Mouse (Mus musculus) limb, embryonic 15.5 days (tissue): Measurements from ENCODE around the gene Caprin1. TPM values are rescaled to one million over a fixed set of nuclear protein-coding genes. Genes with fewer than 3 reads are reported as not detected.

Source experiments
- ATAC-seq: fragments of 200-750 bp; cut with Nextera tagmentation; 2 replicates; pipeline ENCODE4 v1.8.0; 2017; ENCODE audit warnings: low read depth, moderate TSS enrichment; ENCODE audit not compliant: insufficient number of reproducible peaks, low FRiP score, low TSS enrichment
- H3K27ac ChIP-seq: fragments of 300-500 bp; sonication (generic); 2 replicates; pipeline ENCODE4 v1.5.1; 2015; ENCODE audit warnings: moderate library complexity, mild to moderate bottlenecking, inconsistent platforms
- H3K27me3 ChIP-seq: fragments of 300-500 bp; sonication (generic); 2 replicates; pipeline ENCODE4 v1.6.1; 2015; ENCODE audit warnings: inconsistent platforms
- H3K36me3 ChIP-seq: fragments of 300-500 bp; sonication (generic); 2 replicates; pipeline ENCODE4 v1.6.1; 2015; ENCODE audit warnings: inconsistent platforms
- H3K4me1 ChIP-seq: fragments of 300-500 bp; sonication (generic); 2 replicates; pipeline ENCODE4 v1.6.1; 2015; ENCODE audit warnings: inconsistent platforms
- H3K4me2 ChIP-seq: fragments of 300-500 bp; sonication (generic); 2 replicates; pipeline ENCODE4 v1.6.1; 2015; ENCODE audit warnings: mild to moderate bottlenecking, inconsistent platforms
- H3K4me3 ChIP-seq: fragments of 300-500 bp; sonication (generic); 2 replicates; pipeline ENCODE4 v1.5.1; 2015; ENCODE audit warnings: mild to moderate bottlenecking, inconsistent platforms
- H3K9ac ChIP-seq: fragments of 300-500 bp; sonication (generic); 2 replicates; pipeline ENCODE4 v1.6.1; 2015; ENCODE audit warnings: inconsistent platforms
- H3K9me3 ChIP-seq: fragments of 300-500 bp; sonication (generic); 2 replicates; pipeline ENCODE4 v1.6.1; 2016; ENCODE audit warnings: inconsistent platforms
- WGBS: fragments of 180-500 bp; shearing (Covaris S2); methylation state at CpG from one replicate; pipeline ENCODE4 v1.1.7; 2015; 5-methylcytosine and 5-hydroxymethylcytosine counted together
- polyA plus RNA-seq: library from polyadenylated mRNA; unstranded; fragments of >200 nt; fragmentation: Nextera tagmentation; extraction: Ambion mirVana; gene quantifications from 2 replicates; pipeline ENCODE4 v1.2.1, GENCODE M21; 2015

Caprin1 gene
- 231 and 235 TPM in 2 replicates for polyA plus RNA-seq

DNA sequence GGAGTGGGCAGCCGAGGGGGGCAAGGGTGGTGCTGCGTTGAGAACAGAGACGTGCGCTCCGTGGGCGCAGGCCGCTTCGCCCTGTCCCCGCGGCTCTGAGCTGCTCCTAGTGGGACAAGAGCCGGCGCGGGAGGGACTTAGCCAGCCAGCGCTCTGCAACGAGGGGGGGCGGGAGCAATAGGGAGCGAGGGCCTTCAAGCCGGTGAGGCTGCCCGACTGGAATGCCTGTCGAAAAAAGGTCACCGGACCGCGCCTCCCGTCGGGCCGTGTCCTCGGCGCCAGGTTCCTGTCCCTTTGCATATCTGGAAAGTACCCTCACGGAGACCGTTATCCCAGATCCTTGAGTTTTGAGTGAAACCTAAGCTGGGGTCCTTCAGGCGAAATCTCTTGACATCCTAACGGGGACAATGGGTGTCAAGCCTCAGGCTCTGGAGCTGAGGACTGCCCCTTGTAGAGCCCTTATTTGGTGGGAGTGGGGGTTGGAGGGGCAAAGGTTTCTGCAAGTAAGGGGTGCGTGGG, at the start of gene Caprin1:
Caprin1 (minus strand) TSS at position 159 of the 519 bp plus-strand sequence.
- no peaks in the 10 kb centered on the region for H3K9me3 ChIP-seq
- under 1% methylated on average over 31 of the region's 33 CpGs for WGBS
- H3K27me3 ChIP-seq, result no peaks in the 10 kb centered on the region
- peak; percentile 93 for ATAC-seq
- H3K4me3 ChIP-seq, result peak within 1 kb of the TSS; percentile 88
- peaks cover 16% of the 10 kb centered on the region for H3K4me1 ChIP-seq
- peaks cover 11% of the 10 kb centered on the region for H3K36me3 ChIP-seq
- H3K27ac ChIP-seq, result peak within 1 kb of the TSS; percentile 100
- peak within 1 kb of the TSS; percentile 97 for H3K9ac ChIP-seq
- peak within 1 kb of the TSS; percentile 67 for H3K4me2 ChIP-seq

- Histone ChIP-seq H3K27me3 (no peaks in the 10 kb centered on the region), H3K4me2 (no peak overlapping the region), H3K9ac (no peak overlapping the region), H3K4me1 (no peaks in the 10 kb centered on the region), H3K4me3 (no peak overlapping the region), H3K9me3 (no peaks in the 10 kb centered on the region), H3K27ac (no peak overlapping the region), H3K36me3 (no peaks in the 10 kb centered on the region)
- 79% methylated on average over 1 of the region's 1 CpGs for WGBS
- ATAC-seq, result no peak
Measured at GRCm38 (mm10) chr2:103846875-103847274, 49.4 kb upstream of the Caprin1 start.

GRCm38 (mm10) chr2:103846271-103846670, 48.8 kb upstream of the Caprin1 start:
- ATAC-seq, result no peak

GRCm38 (mm10) chr2:103844016-103844415, 46.6 kb upstream of the Caprin1 start:
- Histone ChIP-seq H3K4me3 (no peak overlapping the region), H3K27me3 (no peaks in the 10 kb centered on the region), H3K4me1 (no peaks in the 10 kb centered on the region), H3K9ac (no peak overlapping the region), H3K27ac (no peak overlapping the region), H3K9me3 (no peaks in the 10 kb centered on the region), H3K36me3 (no peaks in the 10 kb centered on the region), H3K4me2 (no peak overlapping the region)
- no peak for ATAC-seq
- 95% methylated on average over 2 of the region's 2 CpGs for WGBS

More at GRCm38 (mm10) chr2:103846271-103846670, 48.8 kb upstream of the Caprin1 start:
- H3K27me3 ChIP-seq, result no peaks in the 10 kb centered on the region
- H3K9me3 ChIP-seq, result no peaks in the 10 kb centered on the region
- no peak overlapping the region for H3K4me3 ChIP-seq
- H3K36me3 ChIP-seq, result no peaks in the 10 kb centered on the region
- no peak overlapping the region for H3K9ac ChIP-seq
- 88% methylated on average over 4 of the region's 4 CpGs for WGBS
- H3K27ac ChIP-seq, result no peak overlapping the region
- H3K4me2 ChIP-seq, result no peak overlapping the region
- no peaks in the 10 kb centered on the region for H3K4me1 ChIP-seq

DNA sequence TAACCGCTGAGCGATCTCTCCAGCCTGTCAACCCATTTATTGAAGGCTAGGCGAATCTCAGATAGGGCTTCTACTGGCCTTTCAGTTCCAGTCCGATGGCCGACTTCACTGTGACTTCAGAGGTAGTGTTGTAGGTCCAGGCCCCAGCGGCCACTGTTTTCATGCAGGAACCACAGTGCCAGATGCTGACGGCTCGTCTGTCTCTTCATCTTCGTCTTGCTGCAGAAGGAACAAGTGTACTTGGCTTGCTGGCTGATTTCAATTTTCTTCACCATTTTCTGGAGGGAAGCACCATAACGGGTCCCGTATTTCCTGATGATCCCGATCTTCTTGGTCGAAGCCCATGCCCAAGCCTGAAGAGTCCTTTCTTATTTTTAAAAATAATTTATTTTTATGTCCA, 45.9 kb upstream of the Caprin1 start:
- no peaks in the 10 kb centered on the region for H3K4me1 ChIP-seq
- no peaks in the 10 kb centered on the region for H3K9me3 ChIP-seq
- no peak overlapping the region for H3K4me3 ChIP-seq
- no peak overlapping the region for H3K27ac ChIP-seq
- WGBS, result 94% methylated on average over 13 of the region's 13 CpGs
- H3K27me3 ChIP-seq, result no peaks in the 10 kb centered on the region
- H3K4me2 ChIP-seq, result no peak overlapping the region
- no peak for ATAC-seq
- H3K36me3 ChIP-seq, result no peaks in the 10 kb centered on the region
- H3K9ac ChIP-seq, result no peak overlapping the region

DNA sequence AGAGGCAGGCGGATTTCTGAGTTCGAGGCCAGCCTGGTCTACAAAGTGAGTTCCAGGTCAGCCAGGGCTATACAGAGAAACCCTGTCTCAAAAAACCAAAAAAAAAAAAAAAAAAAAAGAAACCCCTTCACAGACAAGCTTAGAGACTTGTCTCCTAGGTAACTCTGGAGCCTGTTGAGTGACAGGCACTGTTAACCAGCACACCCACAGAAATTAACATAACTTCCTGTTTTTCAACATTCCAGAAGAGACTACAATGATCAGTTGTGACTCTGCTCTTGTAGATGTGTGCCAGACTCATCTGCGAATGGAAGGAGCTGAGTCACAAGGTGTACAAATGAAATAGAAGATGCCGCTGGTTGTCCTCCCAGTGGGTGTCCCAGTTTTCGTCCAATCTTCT, 44.9 kb upstream of the Caprin1 start:
- H3K27ac ChIP-seq, result no peak overlapping the region
- H3K27me3 ChIP-seq, result no peaks in the 10 kb centered on the region
- H3K4me2 ChIP-seq, result no peak overlapping the region
- no peaks in the 10 kb centered on the region for H3K4me1 ChIP-seq
- H3K4me3 ChIP-seq, result no peak overlapping the region
- no peaks in the 10 kb centered on the region for H3K9me3 ChIP-seq
- H3K9ac ChIP-seq, result no peak overlapping the region
- no peak for ATAC-seq
- H3K36me3 ChIP-seq, result no peaks in the 10 kb centered on the region
- 78% methylated on average over 5 of the region's 5 CpGs for WGBS

GRCm38 (mm10) chr2:103838483-103838882, 41.0 kb upstream of the Caprin1 start:
- H3K27ac ChIP-seq, result no peak overlapping the region
- H3K4me2 ChIP-seq, result no peak overlapping the region
- ATAC-seq, result no peak
- no peaks in the 10 kb centered on the region for H3K27me3 ChIP-seq
- H3K4me3 ChIP-seq, result no peak overlapping the region
- no peaks in the 10 kb centered on the region for H3K36me3 ChIP-seq
- H3K4me1 ChIP-seq, result 0 out of 2 replicates have a peak, but pooled peaks cover 7% of the 10 kb centered on the region
- no peak overlapping the region for H3K9ac ChIP-seq
- WGBS, result 74% methylated on average over 3 of the region's 3 CpGs
- H3K9me3 ChIP-seq, result no peaks in the 10 kb centered on the region

- Histone ChIP-seq H3K36me3 (no peaks in the 10 kb centered on the region), H3K9me3 (no peaks in the 10 kb centered on the region), H3K4me2 (no peak overlapping the region), H3K9ac (no peak overlapping the region), H3K4me3 (no peak overlapping the region), H3K27me3 (no peaks in the 10 kb centered on the region), H3K27ac (no peak overlapping the region), H3K4me1 (0 out of 2 replicates have a peak, but pooled peaks cover 7% of the 10 kb centered on the region)
- no peak for ATAC-seq
- 85% methylated on average over 4 of the region's 4 CpGs for WGBS
Measured at GRCm38 (mm10) chr2:103837166-103837565, 39.7 kb upstream of the Caprin1 start.

DNA sequence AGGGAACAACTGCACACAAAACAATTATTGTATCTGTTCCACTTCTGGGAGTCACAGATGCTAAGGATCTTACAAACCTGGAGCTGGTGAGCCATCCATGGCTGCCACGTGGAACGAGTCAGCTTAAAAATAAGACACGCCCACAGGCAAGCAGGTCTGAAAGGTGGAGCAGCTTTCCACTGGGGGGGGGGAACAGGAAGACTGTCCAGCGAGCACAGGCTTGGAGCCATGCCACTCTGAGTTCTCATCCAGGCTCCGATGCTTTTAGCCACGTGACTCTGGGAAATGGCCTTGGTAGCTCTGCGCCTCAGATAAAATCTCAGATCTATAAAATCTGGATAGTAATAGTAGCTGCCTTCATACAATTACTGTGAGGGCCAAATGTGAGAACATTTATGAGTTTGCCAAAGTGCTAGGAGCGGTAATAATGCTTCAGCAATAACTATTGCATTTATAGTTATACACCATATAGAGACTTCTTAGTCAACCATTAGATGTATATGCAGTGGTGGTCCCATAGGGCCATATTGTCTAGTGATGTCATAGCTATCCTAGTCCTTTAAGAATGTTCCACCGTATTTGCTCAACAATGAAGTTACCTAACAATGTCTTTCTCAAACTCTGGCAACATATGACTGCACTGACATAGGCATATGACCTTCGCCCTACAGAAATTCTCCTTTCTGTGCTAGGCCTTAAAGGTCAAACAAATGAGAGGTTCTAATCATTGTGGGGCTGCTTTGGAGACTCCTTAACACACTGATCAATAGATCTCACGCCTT, 38.4 kb upstream of the Caprin1 start:
- H3K9ac ChIP-seq, result no peak overlapping the region
- 60% methylated on average over 11 of the region's 11 CpGs for WGBS

DNA sequence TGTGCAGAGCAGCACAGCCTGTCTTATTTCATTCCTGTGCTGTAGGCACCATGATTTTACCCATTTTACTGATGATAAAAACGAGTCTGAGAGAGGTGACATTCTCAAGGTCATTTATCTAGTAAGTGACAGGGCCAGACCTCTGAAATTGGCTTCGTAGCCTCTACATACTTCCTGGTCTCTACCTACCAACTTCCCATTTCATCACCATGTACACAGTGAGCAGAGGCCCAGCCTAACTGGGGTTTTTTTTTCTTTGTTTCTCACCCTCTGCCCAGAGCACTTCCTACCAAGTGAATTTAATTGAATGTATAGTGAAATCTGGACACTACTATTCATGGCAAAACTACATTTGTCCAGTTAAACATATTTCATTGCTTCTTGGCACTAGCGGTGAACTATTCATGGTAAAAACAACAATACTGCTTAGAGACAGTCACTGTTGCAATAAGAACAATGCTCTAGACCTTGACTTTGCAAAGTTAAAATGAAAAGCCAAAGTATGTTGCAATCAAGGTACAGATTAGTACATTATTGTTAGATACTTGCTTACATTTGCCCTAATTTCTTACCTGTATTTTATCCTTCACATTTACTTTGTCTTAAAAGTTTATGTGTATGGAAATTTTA, 36.5 kb upstream of the Caprin1 start:
- Histone ChIP-seq H3K27ac (no peak overlapping the region), H3K9ac (no peak overlapping the region), H3K36me3 (no peaks in the 10 kb centered on the region), H3K27me3 (no peaks in the 10 kb centered on the region), H3K9me3 (no peaks in the 10 kb centered on the region), H3K4me2 (no peak overlapping the region), H3K4me3 (no peak overlapping the region), H3K4me1 (0 out of 2 replicates have a peak, but pooled peaks cover 7% of the 10 kb centered on the region)
- no peak for ATAC-seq
- WGBS, result 69% methylated on average over 3 of the region's 3 CpGs

More for the DNA sequence above, 38.4 kb upstream of the Caprin1 start:
- Histone ChIP-seq H3K4me3 (no peak overlapping the region), H3K27me3 (no peaks in the 10 kb centered on the region), H3K27ac (no peak overlapping the region), H3K9me3 (no peaks in the 10 kb centered on the region), H3K4me1 (0 out of 2 replicates have a peak, but pooled peaks cover 7% of the 10 kb centered on the region), H3K4me2 (no peak overlapping the region), H3K36me3 (no peaks in the 10 kb centered on the region)
- ATAC-seq, result no peak

GRCm38 (mm10) chr2:103832899-103833298, 35.5 kb upstream of the Caprin1 start:
- Histone ChIP-seq H3K36me3 (no peaks in the 10 kb centered on the region), H3K4me1 (0 out of 2 replicates have a peak, but pooled peaks cover 7% of the 10 kb centered on the region), H3K9ac (no peak overlapping the region), H3K4me2 (no peak overlapping the region), H3K27me3 (no peaks in the 10 kb centered on the region), H3K9me3 (no peaks in the 10 kb centered on the region), H3K4me3 (no peak overlapping the region), H3K27ac (no peak overlapping the region)
- WGBS, result 63% methylated on average over 5 of the region's 5 CpGs
- ATAC-seq, result no peak

DNA sequence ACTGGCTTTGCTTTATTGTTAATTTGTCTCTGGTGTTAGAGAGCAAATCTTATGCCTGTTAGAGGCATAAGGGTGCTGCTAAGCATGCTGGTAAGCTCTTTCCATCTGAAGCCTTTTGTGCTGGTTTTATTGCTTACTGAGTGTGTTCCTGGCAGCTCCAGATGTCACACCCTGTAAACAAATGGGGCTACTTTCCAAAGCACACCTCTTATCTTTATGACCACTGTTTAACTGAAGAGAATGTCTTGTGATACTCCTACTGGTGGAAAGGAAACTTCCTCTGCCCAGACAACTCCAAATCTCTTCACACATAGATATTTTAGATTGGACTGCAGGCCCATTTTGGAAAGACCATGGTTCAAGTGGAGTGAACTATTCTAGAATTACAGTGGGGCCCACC, 31.5 kb upstream of the Caprin1 start:
- no peak for ATAC-seq
- H3K9me3 ChIP-seq, result no peaks in the 10 kb centered on the region
- no peaks in the 10 kb centered on the region for H3K4me1 ChIP-seq
- H3K27me3 ChIP-seq, result no peaks in the 10 kb centered on the region
- H3K4me3 ChIP-seq, result no peak overlapping the region
- no peak overlapping the region for H3K9ac ChIP-seq
- H3K36me3 ChIP-seq, result no peaks in the 10 kb centered on the region
- no peak overlapping the region for H3K27ac ChIP-seq
- H3K4me2 ChIP-seq, result no peak overlapping the region
